Mouse (Mus musculus) liver, postnatal 0 days (tissue): Measurements from ENCODE around the gene Cxcl2.

Experiments
- CTCF ChIP-seq: sonication (generic); IDR thresholded peaks from 2 replicates; pipeline ENCODE4 v1.5.1; 2016; ENCODE audit warnings: antibody characterized with exemption, low read depth
- EP300 ChIP-seq: IDR thresholded peaks from 2 replicates; pipeline ENCODE4 v1.6.1; 2016; ENCODE audit warnings: antibody characterized with exemption, low read depth, mild to moderate bottlenecking

GRCm38 (mm10) chr5:90899308-90899707 is 4.4 kb upstream of the Cxcl2 start:
- TF ChIP-seq CTCF = no peak
- TF ChIP-seq EP300 = no peak
